ENCODE assay signal across 27 mouse cellular contexts in genomic region chr15:11067891-11068290, GRCm38 (mm10). TPM values are rescaled to one million over a fixed set of nuclear protein-coding genes. Genes with fewer than 3 reads are reported as not detected.
DNase-seq lines count a peak whose midpoint lies in the region; ATAC-seq lines count a peak whose summit lies in the region.
"Had no signal": no experiment of that assay in that cellular context is flagged by ENCODE, and none has a peak within 500 bp of the region (broad histone marks: within the 10 kb centered on the region; RNA-seq: fewer than 3 reads in every experiment).

No protein-coding gene starts in this region.

- no peak for ATAC-seq in embryonic facial prominence, embryonic 13.5 days (ENCODE audit: insufficient number of reproducible peaks, insufficient read depth, low FRiP score, low TSS enrichment, low read depth)
- ATAC-seq in kidney, embryonic 15.5 days (replicated peaks; ENCODE audit: low FRiP score) = no peak
- no peak for ATAC-seq in embryonic facial prominence, embryonic 14.5 days (ENCODE audit: low read depth)
- ATAC-seq: activated CD4-positive, CD25-positive, alpha-beta regulatory T cell, adult 4 months; CD4-positive, CD25-positive, alpha-beta regulatory T cell, adult 4 months; forebrain, embryonic 14.5 days; forebrain, embryonic 16.5 days; Patski had no signal

- no peaks in the 10 kb centered on the region for H3K9me3 ChIP-seq in embryonic facial prominence, embryonic 13.5 days
- H3K9me3 ChIP-seq in embryonic facial prominence, embryonic 10.5 days = no peaks in the 10 kb centered on the region
- H3K9me3 ChIP-seq in kidney, embryonic 15.5 days (replicated peaks) = no peaks in the 10 kb centered on the region
- H3K9me3 ChIP-seq in embryonic facial prominence, embryonic 14.5 days (ENCODE audit: control insufficient read depth, low read length) = no peaks in the 10 kb centered on the region
- H3K9me3 ChIP-seq: embryonic facial prominence, embryonic 15.5 days; forebrain, embryonic 10.5 days; forebrain, embryonic 12.5 days; G1E had no signal

- H3K4me2 ChIP-seq in embryonic facial prominence, embryonic 13.5 days = no peak overlapping the region
- 0 out of 2 replicates have a peak overlapping the region, but pooled peaks have one; percentile 72 for H3K4me2 ChIP-seq in kidney, embryonic 15.5 days
- no peak overlapping the region; the same call in 1 of the 2 replicates for H3K4me2 ChIP-seq in embryonic facial prominence, embryonic 14.5 days (ENCODE audit: low read depth, low read length)
- H3K4me2 ChIP-seq: forebrain, embryonic 12.5 days had no signal

- WGBS in embryonic facial prominence, embryonic 13.5 days = 75% methylated on average over 7 of the region's 7 CpGs
- 89% methylated on average over 7 of the region's 7 CpGs for WGBS in embryonic facial prominence, embryonic 10.5 days
- 51% methylated on average over 7 of the region's 7 CpGs for WGBS in kidney, embryonic 15.5 days
- WGBS in embryonic facial prominence, embryonic 14.5 days = 68% methylated on average over 7 of the region's 7 CpGs

- peak overlapping the region; percentile 89; the same call in 1 of the 2 replicates for H3K27ac ChIP-seq in embryonic facial prominence, embryonic 13.5 days
- H3K27ac ChIP-seq in embryonic facial prominence, embryonic 10.5 days (replicated peaks) = no peak overlapping the region
- H3K27ac ChIP-seq in kidney, embryonic 15.5 days = no peak overlapping the region
- H3K27ac ChIP-seq in embryonic facial prominence, embryonic 14.5 days (replicated peaks; ENCODE audit: low read depth, low read length) = no peak overlapping the region
- H3K27ac ChIP-seq: forebrain, embryonic 10.5 days; forebrain, embryonic 12.5 days had no signal

- H3K4me3 ChIP-seq in embryonic facial prominence, embryonic 13.5 days = no peak overlapping the region
- no peak overlapping the region for H3K4me3 ChIP-seq in embryonic facial prominence, embryonic 10.5 days
- no peak overlapping the region for H3K4me3 ChIP-seq in kidney, embryonic 15.5 days (replicated peaks)
- no peak overlapping the region for H3K4me3 ChIP-seq in embryonic facial prominence, embryonic 14.5 days (ENCODE audit: low read depth, low read length)
- H3K4me3 ChIP-seq: embryonic facial prominence, embryonic 15.5 days; erythroblast, embryonic 14.5 days; forebrain, embryonic 10.5 days; forebrain, embryonic 12.5 days had no signal

- no peak for DNase-seq in embryonic facial prominence, embryonic 10.5 days (ENCODE audit: low spot score)
- DNase-seq in kidney, adult 11 months = no peak
- peak; percentile 28 for DNase-seq in lung, postnatal 10 days
- no peak for DNase-seq in lung, postnatal 4 days
- DNase-seq in embryonic facial prominence, embryonic 14.5 days (ENCODE audit: low spot score) = peak; percentile 46
- DNase-seq: adrenal gland, adult 8-10 months; adrenal gland, postnatal 14 days; adrenal gland, postnatal 36 days; B cell, adult 2 months; cerebellum, adult 11-12 months; cerebellum, adult 2 months; cerebellum, adult 9-10 months; cerebellum, postnatal 10 days; cerebellum, postnatal 25 days had no signal

- peaks cover 50% of the 10 kb centered on the region for H3K4me1 ChIP-seq in embryonic facial prominence, embryonic 13.5 days
- peaks cover 48% of the 10 kb centered on the region for H3K4me1 ChIP-seq in embryonic facial prominence, embryonic 10.5 days
- peaks cover 40% of the 10 kb centered on the region for H3K4me1 ChIP-seq in kidney, embryonic 15.5 days
- H3K4me1 ChIP-seq in embryonic facial prominence, embryonic 14.5 days (ENCODE audit: control insufficient read depth, insufficient read depth, low read length) = peaks cover 33% of the 10 kb centered on the region

- H3K9ac ChIP-seq in embryonic facial prominence, embryonic 13.5 days = no peak overlapping the region
- H3K9ac ChIP-seq in kidney, embryonic 15.5 days = no peak overlapping the region
- no peak overlapping the region for H3K9ac ChIP-seq in embryonic facial prominence, embryonic 14.5 days (ENCODE audit: low read depth, low read length)
- H3K9ac ChIP-seq: embryonic facial prominence, embryonic 15.5 days; forebrain, embryonic 12.5 days had no signal

- peaks cover 8% of the 10 kb centered on the region; the same call in 1 of the 2 replicates for H3K36me3 ChIP-seq in embryonic facial prominence, embryonic 13.5 days
- H3K36me3 ChIP-seq in embryonic facial prominence, embryonic 10.5 days (replicated peaks) = no peaks in the 10 kb centered on the region
- H3K36me3 ChIP-seq in kidney, embryonic 15.5 days = no peaks in the 10 kb centered on the region
- H3K36me3 ChIP-seq in embryonic facial prominence, embryonic 14.5 days (ENCODE audit: control insufficient read depth, insufficient read depth, low read length) = 0 out of 2 replicates have a peak, but pooled peaks cover 6% of the 10 kb centered on the region
- H3K36me3 ChIP-seq: forebrain, embryonic 10.5 days; forebrain, embryonic 12.5 days; G1E had no signal

- H3K27me3 ChIP-seq in embryonic facial prominence, embryonic 13.5 days = no peaks in the 10 kb centered on the region
- H3K27me3 ChIP-seq in embryonic facial prominence, embryonic 10.5 days (replicated peaks; ENCODE audit: low read depth, poor library complexity, severe bottlenecking) = no peaks in the 10 kb centered on the region; the same call in 1 of the 2 replicates
- no peaks in the 10 kb centered on the region for H3K27me3 ChIP-seq in kidney, embryonic 15.5 days
- no peaks in the 10 kb centered on the region for H3K27me3 ChIP-seq in embryonic facial prominence, embryonic 14.5 days (replicated peaks; ENCODE audit: control insufficient read depth, insufficient read depth, low read length)
- H3K27me3 ChIP-seq: CH12.LX; embryonic facial prominence, embryonic 15.5 days had no signal

RNA-seq across cellular contexts. Expression of gene Adamts12, which starts 3.3 kb away (rescaled TPM):
- 6.0 and 6.6 TPM in 2 replicates for polyA plus RNA-seq in embryonic facial prominence, embryonic 13.5 days (2015; fragmentation: Nextera tagmentation; extraction: Ambion mirVana)
- 1.8 TPM in 2 replicates for polyA plus RNA-seq in embryonic facial prominence, embryonic 10.5 days (2016; fragmentation: Nextera tagmentation; extraction: Ambion mirVana)
- polyA plus RNA-seq in kidney, embryonic 15.5 days (2015; fragmentation: Nextera tagmentation; extraction: Ambion mirVana) = 3.9 and 4.0 TPM in 2 replicates
- 12.8 and 13.6 TPM in 2 replicates for polyA plus RNA-seq in embryonic facial prominence, embryonic 14.5 days (2014; fragmentation: Nextera tagmentation; extraction: Ambion mirVana)
- polyA plus RNA-seq: G1E had no signal

RNA-seq across cellular contexts. Expression of gene Rxfp3, which starts 30.1 kb away (rescaled TPM):
- 2.7 and 3.0 TPM in 2 replicates for polyA plus RNA-seq in embryonic facial prominence, embryonic 13.5 days (2015; fragmentation: Nextera tagmentation; extraction: Ambion mirVana)
- polyA plus RNA-seq in embryonic facial prominence, embryonic 10.5 days (2016; fragmentation: Nextera tagmentation; extraction: Ambion mirVana) = 0.67 and 0.80 TPM in 2 replicates
- polyA plus RNA-seq in kidney, embryonic 15.5 days (2015; fragmentation: Nextera tagmentation; extraction: Ambion mirVana) = 0.39 and 0.53 TPM in 2 replicates
- polyA plus RNA-seq in embryonic facial prominence, embryonic 14.5 days (2014; fragmentation: Nextera tagmentation; extraction: Ambion mirVana) = 1.2 and 1.6 TPM in 2 replicates
- polyA plus RNA-seq: activated CD4-positive, CD25-positive, alpha-beta regulatory T cell, adult 4 months; CD4-positive, CD25-positive, alpha-beta regulatory T cell, adult 4 months; erythroblast, embryonic 14.5 days; G1E; Patski had no signal

Comparison
In these comparisons a context has a peak if more than half of its experiments do, and no peak if none do; other contexts are left out.
1. DNase-seq: peak in lung, postnatal 10 days (single experiment) and embryonic facial prominence, embryonic 14.5 days (single experiment); none in embryonic facial prominence, embryonic 10.5 days (single experiment), kidney, adult 11 months (single experiment) and lung, postnatal 4 days (0 of 2).